Mouse (Mus musculus): ENCODE measurements at regions not wholly inside any gene's neighbourhood (a gene's known extent, or its start where the extent isn't known, plus 50 kb on each side); places are given as distances from the start of the nearest gene placed in this dataset.
A peak's percentile ranks its signal among the peaks of the same experiment; 100 is the strongest.

DNA sequence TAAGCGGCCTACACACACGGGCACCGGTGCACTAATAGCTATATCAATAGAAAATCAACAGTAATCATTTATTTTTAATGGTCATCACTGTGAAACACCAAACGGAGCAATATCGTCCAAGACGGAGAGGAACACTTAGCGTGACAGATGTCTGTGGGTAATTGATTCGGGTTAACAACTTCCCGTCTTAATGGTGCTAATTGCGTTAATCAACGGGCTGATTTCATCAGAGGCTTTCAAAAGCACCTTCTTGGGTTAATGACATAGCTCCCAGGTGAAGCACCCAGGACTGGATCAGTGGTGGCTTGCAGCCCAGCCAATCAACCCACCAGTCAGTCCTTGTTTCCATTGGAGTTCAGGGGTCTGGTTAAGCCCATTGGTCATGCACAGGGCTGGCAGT is 502.0 kb downstream of the Med13l start:
- 91% methylated on average over 11 of the region's 11 CpGs for WGBS
- H3K9me3 ChIP-seq (replicated peaks): no peaks in the 10 kb centered on the region
- no peaks in the 10 kb centered on the region for H3K36me3 ChIP-seq
- H3K4me3 ChIP-seq (replicated peaks): no peak overlapping the region
- no peaks in the 10 kb centered on the region for H3K27me3 ChIP-seq
- peaks cover 7% of the 10 kb centered on the region; the same call in 1 of the 2 replicates for H3K4me1 ChIP-seq
- no peak overlapping the region for H3K9ac ChIP-seq
- H3K4me2 ChIP-seq (replicated peaks): no peak overlapping the region
- H3K27ac ChIP-seq (replicated peaks): no peak overlapping the region
- ATAC-seq (ENCODE audit: insufficient number of reproducible peaks, low FRiP score, low TSS enrichment, low read depth): no peak

DNA sequence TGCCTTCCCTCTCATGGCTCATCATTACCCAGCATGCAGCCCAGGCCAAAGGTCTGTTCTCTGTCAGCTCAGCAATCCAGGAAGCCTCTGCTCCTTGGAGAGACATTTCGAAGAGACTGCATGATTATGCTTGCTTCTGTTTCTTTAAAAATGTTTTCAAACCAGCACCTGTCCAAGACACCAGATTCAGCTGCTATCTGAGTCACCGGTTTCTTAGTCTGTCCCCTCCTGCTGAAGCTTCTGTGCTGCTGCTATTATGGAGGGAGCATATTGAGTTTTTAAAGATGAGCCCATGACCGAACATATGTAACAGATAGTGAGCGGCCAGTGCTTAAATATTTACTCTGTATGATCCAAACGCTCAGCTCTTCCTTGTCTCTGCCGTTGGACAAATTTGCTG is 506.2 kb downstream of the Med13l start:
- 74% methylated on average over 6 of the region's 6 CpGs for WGBS
- H3K9ac ChIP-seq: no peak overlapping the region

DNA sequence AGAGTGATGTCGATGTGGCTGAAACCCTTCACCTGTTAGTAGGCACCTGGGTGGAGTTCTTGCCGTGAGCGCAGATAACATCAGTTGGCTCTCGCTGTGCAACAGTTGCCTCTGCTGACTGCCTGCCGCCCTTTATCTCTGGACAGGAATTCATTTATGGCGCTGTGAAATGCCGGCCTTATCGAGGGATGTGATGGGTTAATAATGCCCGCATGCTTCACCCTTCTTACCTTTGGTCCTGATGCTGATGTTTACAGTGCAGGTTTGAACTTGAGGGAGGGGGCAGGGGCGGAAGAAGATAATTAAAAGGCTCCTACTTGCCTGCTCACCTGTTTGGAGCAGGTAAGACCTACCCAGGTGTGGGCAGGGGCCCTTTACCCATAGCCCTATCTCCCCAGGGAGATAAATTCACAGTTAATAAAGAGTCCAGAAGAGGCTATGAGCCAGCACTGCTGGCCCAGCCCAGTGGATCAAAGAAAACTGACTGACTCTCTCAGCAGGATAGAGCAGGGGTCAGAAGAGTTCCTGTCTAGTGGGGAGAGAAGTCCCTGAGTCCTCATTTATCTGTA is 509.4 kb downstream of the Med13l start:
- Histone ChIP-seq H3K4me1 (no peaks in the 10 kb centered on the region), H3K9ac (no peak overlapping the region), H3K4me3 (replicated peaks) (no peak overlapping the region), H3K27me3 (no peaks in the 10 kb centered on the region), H3K9me3 (replicated peaks) (no peaks in the 10 kb centered on the region), H3K4me2 (replicated peaks) (no peak overlapping the region), H3K36me3 (no peaks in the 10 kb centered on the region), H3K27ac (replicated peaks) (no peak overlapping the region)
- ATAC-seq (ENCODE audit: insufficient number of reproducible peaks, low FRiP score, low TSS enrichment, low read depth): no peak
- WGBS: 67% methylated on average over 10 of the region's 10 CpGs

More for the DNA sequence above, 506.2 kb downstream of the Med13l start:
- no peak overlapping the region for H3K4me2 ChIP-seq (replicated peaks)
- H3K36me3 ChIP-seq: no peaks in the 10 kb centered on the region
- no peaks in the 10 kb centered on the region for H3K9me3 ChIP-seq (replicated peaks)
- H3K27ac ChIP-seq (replicated peaks): no peak overlapping the region
- H3K4me3 ChIP-seq (replicated peaks): no peak overlapping the region
- no peak for ATAC-seq (ENCODE audit: insufficient number of reproducible peaks, low FRiP score, low TSS enrichment, low read depth)
- H3K4me1 ChIP-seq: no peaks in the 10 kb centered on the region
- H3K27me3 ChIP-seq: no peaks in the 10 kb centered on the region

DNA sequence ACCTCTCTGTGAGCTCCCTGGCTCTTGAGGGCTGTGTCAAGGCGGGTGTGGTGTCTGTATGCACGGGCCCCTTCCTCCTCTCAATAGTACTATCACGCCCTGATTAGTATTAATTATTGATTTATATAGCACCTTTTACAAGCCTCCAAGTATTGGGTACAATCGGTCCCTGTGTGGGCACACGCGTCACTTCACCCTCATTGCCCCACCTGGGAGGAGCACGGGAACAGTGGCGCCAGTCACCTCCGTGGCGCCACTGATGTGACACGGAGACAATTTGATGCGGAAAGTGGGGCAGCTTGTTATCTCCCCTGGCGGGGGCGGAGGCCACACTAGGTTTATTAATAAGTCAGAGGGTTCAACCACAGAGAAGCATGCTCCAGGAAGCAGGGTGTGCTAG is 512.2 kb downstream of the Med13l start:
- H3K4me3 ChIP-seq (replicated peaks): no peak overlapping the region
- WGBS: 94% methylated on average over 14 of the region's 14 CpGs
- no peaks in the 10 kb centered on the region for H3K27me3 ChIP-seq
- no peak for ATAC-seq (ENCODE audit: insufficient number of reproducible peaks, low FRiP score, low TSS enrichment, low read depth)
- no peak overlapping the region for H3K4me2 ChIP-seq (replicated peaks)
- H3K9me3 ChIP-seq (replicated peaks): no peaks in the 10 kb centered on the region
- H3K27ac ChIP-seq (replicated peaks): no peak overlapping the region
- H3K9ac ChIP-seq: no peak overlapping the region
- H3K4me1 ChIP-seq: no peaks in the 10 kb centered on the region
- no peaks in the 10 kb centered on the region for H3K36me3 ChIP-seq

DNA sequence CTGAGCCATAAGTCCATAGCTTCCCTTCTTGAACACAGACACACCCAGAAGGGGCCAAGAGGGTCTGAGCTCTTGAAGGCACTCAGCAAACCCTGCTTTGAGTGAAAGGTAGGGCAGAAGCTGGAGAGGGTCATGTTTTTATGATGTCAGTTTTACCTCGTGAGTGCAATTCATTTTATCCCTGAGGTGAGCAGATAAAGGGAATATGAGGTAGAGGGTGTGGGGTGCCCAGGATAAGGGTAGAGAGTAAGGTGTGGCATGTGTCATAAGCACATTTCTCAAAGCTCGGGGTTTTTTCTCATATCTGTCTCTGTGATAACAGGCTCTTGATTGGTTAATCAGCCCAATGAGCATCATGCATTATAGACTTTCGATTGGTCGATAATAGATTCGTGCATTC is 520.3 kb downstream of the Med13l start:
- 89% methylated on average over 5 of the region's 5 CpGs for WGBS
- Histone ChIP-seq H3K9me3 (replicated peaks) (no peaks in the 10 kb centered on the region), H3K4me3 (replicated peaks) (no peak overlapping the region), H3K36me3 (no peaks in the 10 kb centered on the region), H3K4me1 (peaks cover 7% of the 10 kb centered on the region; the same call in 1 of the 2 replicates), H3K27me3 (peaks cover 8% of the 10 kb centered on the region), H3K27ac (replicated peaks) (no peak overlapping the region), H3K9ac (no peak overlapping the region), H3K4me2 (replicated peaks) (no peak overlapping the region)
- no peak for ATAC-seq (ENCODE audit: insufficient number of reproducible peaks, low FRiP score, low TSS enrichment, low read depth)

DNA sequence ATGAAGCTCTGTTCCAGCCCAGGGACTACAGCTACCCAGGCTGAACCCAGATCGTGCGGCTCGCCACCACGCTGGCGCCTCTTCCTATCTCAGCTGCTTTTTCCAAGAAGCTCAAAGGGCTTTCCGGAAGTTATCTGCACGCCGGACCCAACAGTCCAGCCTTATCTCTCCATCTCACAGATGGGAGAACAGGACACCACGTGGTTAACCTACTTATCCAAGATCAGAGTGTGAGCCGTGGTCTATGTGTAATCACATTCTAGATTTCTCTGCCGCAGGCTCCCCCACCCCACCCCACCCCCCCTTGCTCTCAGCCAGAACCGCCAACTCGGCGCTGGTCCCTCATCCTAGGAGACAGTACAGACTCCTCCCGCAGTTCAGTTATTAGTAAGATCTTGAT is 522.4 kb downstream of the Med13l start:
- no peak overlapping the region for H3K4me3 ChIP-seq (replicated peaks)
- no peak overlapping the region for H3K9ac ChIP-seq
- ATAC-seq (ENCODE audit: insufficient number of reproducible peaks, low FRiP score, low TSS enrichment, low read depth): no peak
- H3K27me3 ChIP-seq: peaks cover 30% of the 10 kb centered on the region
- H3K4me2 ChIP-seq (replicated peaks): no peak overlapping the region
- H3K36me3 ChIP-seq: no peaks in the 10 kb centered on the region
- peaks cover 19% of the 10 kb centered on the region for H3K4me1 ChIP-seq
- H3K9me3 ChIP-seq (replicated peaks): no peaks in the 10 kb centered on the region
- WGBS: 60% methylated on average over 15 of the region's 15 CpGs
- no peak overlapping the region for H3K27ac ChIP-seq (replicated peaks)

DNA sequence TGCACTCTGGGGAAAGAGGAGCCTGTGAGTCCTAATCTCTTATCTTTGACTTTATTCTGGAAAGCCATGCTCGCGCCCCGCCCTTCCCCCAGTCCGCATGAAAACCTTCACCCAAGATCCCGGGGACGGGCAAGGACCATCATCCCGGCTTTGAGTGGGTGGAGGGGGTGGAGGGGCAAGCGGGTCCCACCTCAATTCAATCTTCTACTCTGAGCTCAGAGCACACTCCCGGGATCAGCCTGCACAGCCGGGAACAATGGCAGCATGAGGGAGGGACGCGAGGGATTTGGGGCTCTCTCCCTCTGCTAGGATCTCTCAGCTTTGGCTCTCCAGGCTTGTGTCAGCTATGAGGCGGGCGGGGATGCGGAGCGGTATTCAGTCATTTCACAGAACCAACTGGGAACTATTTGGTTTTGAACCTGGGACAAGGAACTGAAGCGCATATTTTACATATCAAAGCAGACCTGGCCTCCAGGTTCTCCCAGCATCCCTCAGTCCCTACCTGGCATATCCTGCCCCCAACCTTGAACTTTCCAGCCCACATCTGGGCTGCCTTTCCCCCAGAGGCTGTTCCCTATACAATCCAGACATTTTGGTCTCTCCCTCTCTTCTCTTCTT is 537.2 kb downstream of the Med13l start:
- no peak for ATAC-seq (ENCODE audit: insufficient number of reproducible peaks, low FRiP score, low TSS enrichment, low read depth)
- WGBS: 5% methylated on average over 17 of the region's 17 CpGs
- Histone ChIP-seq H3K27ac (replicated peaks) (no peak overlapping the region), H3K27me3 (peaks cover 3% of the 10 kb centered on the region; the same call in 1 of the 2 replicates), H3K4me1 (peaks cover 3% of the 10 kb centered on the region; the same call in 1 of the 2 replicates), H3K4me2 (replicated peaks) (peak overlapping the region; percentile 47), H3K4me3 (replicated peaks) (peak overlapping the region; percentile 26), H3K9me3 (replicated peaks) (no peaks in the 10 kb centered on the region), H3K9ac (no peak overlapping the region), H3K36me3 (no peaks in the 10 kb centered on the region)

DNA sequence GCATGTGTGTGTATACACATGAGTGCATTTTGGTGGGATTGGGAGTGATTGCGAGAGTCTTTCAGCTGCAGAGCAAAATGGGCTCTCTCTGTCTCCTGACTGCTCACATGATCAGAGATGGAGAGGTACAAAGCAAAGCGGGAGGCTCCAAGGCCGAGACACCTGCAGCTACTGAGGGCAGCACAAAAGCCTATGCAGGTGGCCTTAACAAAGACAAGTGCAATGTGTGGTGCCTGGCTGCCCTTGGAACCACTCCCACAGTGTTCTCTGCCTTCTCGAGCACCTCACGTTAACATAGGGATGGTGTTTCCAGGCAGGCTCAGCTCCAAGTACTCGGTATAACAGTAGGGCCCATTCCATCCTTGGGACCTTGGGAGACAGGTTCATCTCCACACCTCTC is 539.3 kb downstream of the Med13l start:
- H3K9me3 ChIP-seq (replicated peaks): no peaks in the 10 kb centered on the region
- no peak overlapping the region for H3K4me3 ChIP-seq (replicated peaks)
- H3K9ac ChIP-seq: no peak overlapping the region
- H3K27ac ChIP-seq (replicated peaks): no peak overlapping the region
- no peaks in the 10 kb centered on the region for H3K36me3 ChIP-seq
- peaks cover 3% of the 10 kb centered on the region; the same call in 1 of the 2 replicates for H3K27me3 ChIP-seq
- no peak for ATAC-seq (ENCODE audit: insufficient number of reproducible peaks, low FRiP score, low TSS enrichment, low read depth)
- no peak overlapping the region for H3K4me2 ChIP-seq (replicated peaks)
- 74% methylated on average over 6 of the region's 6 CpGs for WGBS
- peaks cover 3% of the 10 kb centered on the region; the same call in 1 of the 2 replicates for H3K4me1 ChIP-seq

DNA sequence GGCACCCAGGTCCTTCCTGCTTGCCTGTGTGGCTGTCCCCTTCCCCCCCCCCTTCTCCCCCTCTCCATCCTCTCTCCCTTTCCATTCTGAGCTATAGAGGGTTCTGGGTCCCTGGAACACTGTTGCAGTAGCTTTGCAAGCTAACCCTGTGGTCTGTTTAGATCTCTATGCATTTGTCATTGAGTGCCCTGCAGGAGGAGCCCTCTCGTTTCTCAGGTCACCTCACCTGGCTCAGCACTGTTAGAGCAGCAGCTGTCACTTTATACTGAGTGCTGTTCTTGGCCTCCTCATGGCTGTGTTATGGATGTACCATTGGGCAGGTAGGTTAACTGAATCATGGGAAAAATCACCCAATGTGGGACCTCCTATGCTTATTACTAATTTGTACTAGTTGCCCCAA is 543.0 kb downstream of the Med13l start:
- H3K27me3 ChIP-seq: no peaks in the 10 kb centered on the region
- H3K9me3 ChIP-seq (replicated peaks): no peaks in the 10 kb centered on the region
- 40% methylated on average over 1 of the region's 1 CpGs for WGBS

DNA sequence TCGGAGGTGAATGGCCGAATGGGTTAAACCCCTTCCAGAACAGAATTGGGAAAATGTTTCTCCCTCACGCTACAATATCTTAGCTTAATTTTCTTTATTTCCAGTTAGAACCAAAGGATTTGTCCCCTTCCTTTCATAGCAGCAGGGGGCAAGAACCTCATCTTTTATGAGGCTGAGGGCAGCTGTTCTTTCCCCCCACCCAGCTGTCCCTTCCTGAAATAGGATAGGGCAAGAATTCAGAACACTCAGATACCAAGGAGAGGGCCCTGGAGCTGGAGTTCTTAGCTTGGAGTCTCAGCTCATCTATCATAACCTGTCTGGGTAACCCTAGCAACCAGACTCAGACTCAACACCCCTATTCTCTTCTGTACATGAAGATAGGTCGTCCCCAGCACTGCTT is 547.4 kb downstream of the Med13l start:
- H3K4me1 ChIP-seq: no peaks in the 10 kb centered on the region
- H3K9ac ChIP-seq: no peak overlapping the region
- H3K9me3 ChIP-seq (replicated peaks): no peaks in the 10 kb centered on the region
- H3K4me3 ChIP-seq (replicated peaks): no peak overlapping the region
- H3K4me2 ChIP-seq (replicated peaks): no peak overlapping the region
- no peaks in the 10 kb centered on the region for H3K36me3 ChIP-seq
- H3K27ac ChIP-seq (replicated peaks): no peak overlapping the region
- 76% methylated on average over 4 of the region's 4 CpGs for WGBS
- no peaks in the 10 kb centered on the region for H3K27me3 ChIP-seq
- ATAC-seq (ENCODE audit: insufficient number of reproducible peaks, low FRiP score, low TSS enrichment, low read depth): no peak

More for the DNA sequence above, 543.0 kb downstream of the Med13l start:
- Histone ChIP-seq H3K9ac (no peak overlapping the region), H3K4me1 (no peaks in the 10 kb centered on the region), H3K36me3 (no peaks in the 10 kb centered on the region), H3K27ac (replicated peaks) (no peak overlapping the region), H3K4me3 (replicated peaks) (no peak overlapping the region), H3K4me2 (replicated peaks) (no peak overlapping the region)
- no peak for ATAC-seq (ENCODE audit: insufficient number of reproducible peaks, low FRiP score, low TSS enrichment, low read depth)

DNA sequence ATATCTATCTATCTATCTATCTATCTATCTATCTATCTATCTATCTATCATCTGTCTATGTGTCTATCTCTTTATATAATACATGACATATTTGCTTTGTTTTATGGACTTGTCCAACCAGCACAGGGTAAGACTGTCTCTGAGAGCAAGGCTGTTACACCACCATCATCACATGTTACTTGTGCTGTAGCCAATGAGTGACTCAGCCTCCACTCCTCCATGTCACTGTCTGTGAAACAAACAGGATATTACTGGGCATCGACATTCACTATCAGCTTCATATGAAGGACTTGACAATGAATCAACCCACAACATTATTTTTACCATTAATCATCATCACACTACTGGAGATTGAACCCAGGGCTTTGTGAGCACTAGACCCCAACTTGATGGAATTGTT is 549.0 kb downstream of the Med13l start:
- Histone ChIP-seq H3K27me3 (no peaks in the 10 kb centered on the region), H3K36me3 (no peaks in the 10 kb centered on the region), H3K9me3 (replicated peaks) (no peaks in the 10 kb centered on the region), H3K4me1 (no peaks in the 10 kb centered on the region), H3K4me3 (replicated peaks) (no peak overlapping the region), H3K4me2 (replicated peaks) (no peak overlapping the region), H3K9ac (no peak overlapping the region), H3K27ac (replicated peaks) (no peak overlapping the region)
- 94% methylated on average over 1 of the region's 1 CpGs for WGBS
- ATAC-seq (ENCODE audit: insufficient number of reproducible peaks, low FRiP score, low TSS enrichment, low read depth): no peak

DNA sequence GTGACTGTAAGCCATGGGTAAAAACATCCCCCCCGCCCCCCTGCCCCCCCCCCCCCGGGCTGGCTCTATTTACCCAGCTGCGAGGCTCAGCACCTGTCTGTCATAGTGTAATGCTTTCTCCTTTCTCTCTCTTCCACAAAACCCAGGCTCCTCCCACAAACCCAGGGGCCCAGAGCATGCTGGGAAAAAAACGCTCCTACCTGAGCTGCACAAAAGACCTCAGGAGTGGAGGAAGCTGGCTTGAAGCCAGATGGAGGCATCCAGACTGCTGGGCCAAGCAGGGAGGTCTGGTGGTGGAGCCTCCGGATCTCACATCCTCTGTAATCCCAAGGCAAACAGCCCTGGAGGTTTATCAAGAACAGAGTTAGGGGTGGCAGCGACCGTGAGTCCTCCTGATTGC is 553.6 kb downstream of the Med13l start:
- H3K4me3 ChIP-seq (replicated peaks): no peak overlapping the region
- H3K36me3 ChIP-seq: no peaks in the 10 kb centered on the region
- 35% methylated on average over 6 of the region's 7 CpGs for WGBS
- no peak overlapping the region for H3K4me2 ChIP-seq (replicated peaks)
- ATAC-seq (ENCODE audit: insufficient number of reproducible peaks, low FRiP score, low TSS enrichment, low read depth): no peak
- no peak overlapping the region for H3K9ac ChIP-seq
- no peaks in the 10 kb centered on the region for H3K4me1 ChIP-seq
- no peak overlapping the region for H3K27ac ChIP-seq (replicated peaks)
- H3K9me3 ChIP-seq (replicated peaks): no peaks in the 10 kb centered on the region
- H3K27me3 ChIP-seq: no peaks in the 10 kb centered on the region

Measured in embryonic facial prominence, embryonic 15.5 days (tissue).